Mouse (Mus musculus): ENCODE measurements at regions not wholly inside any gene's neighbourhood (a gene's known extent, or its start where the extent isn't known, plus 50 kb on each side); places are given as distances from the start of the nearest gene placed in this dataset.

GRCm38 (mm10) chr12:113277741-113278140, 92.0 kb downstream of the Tmem121 start:
- Histone ChIP-seq H3K9me3 (replicated peaks) (no peaks in the 10 kb centered on the region), H3K27me3 (replicated peaks) (no peaks in the 10 kb centered on the region), H3K27ac (ENCODE audit: poor library complexity, severe bottlenecking) (no peak overlapping the region), H3K36me3 (no peaks in the 10 kb centered on the region), H3K4me2 (no peak overlapping the region), H3K9ac (no peak overlapping the region), H3K4me3 (no peak overlapping the region), H3K4me1 (replicated peaks) (no peaks in the 10 kb centered on the region)
- no peak for ATAC-seq (ENCODE audit: insufficient number of reproducible peaks, low FRiP score)
- WGBS: 80% methylated on average over 5 of the region's 5 CpGs

- Histone ChIP-seq H3K27ac (ENCODE audit: poor library complexity, severe bottlenecking) (no peak overlapping the region), H3K9ac (no peak overlapping the region), H3K27me3 (replicated peaks) (no peaks in the 10 kb centered on the region), H3K36me3 (no peaks in the 10 kb centered on the region), H3K9me3 (replicated peaks) (no peaks in the 10 kb centered on the region), H3K4me3 (no peak overlapping the region), H3K4me2 (no peak overlapping the region), H3K4me1 (replicated peaks) (no peaks in the 10 kb centered on the region)
- ATAC-seq (ENCODE audit: insufficient number of reproducible peaks, low FRiP score): no peak
- WGBS: 13% methylated on average over 1 of the region's 1 CpGs
Measured at GRCm38 (mm10) chr12:113292029-113292809, 106.5 kb downstream of the Tmem121 start.

- H3K4me3 ChIP-seq: no peak overlapping the region
Measured at GRCm38 (mm10) chr12:113295924-113296323, 110.2 kb downstream of the Tmem121 start.

DNA sequence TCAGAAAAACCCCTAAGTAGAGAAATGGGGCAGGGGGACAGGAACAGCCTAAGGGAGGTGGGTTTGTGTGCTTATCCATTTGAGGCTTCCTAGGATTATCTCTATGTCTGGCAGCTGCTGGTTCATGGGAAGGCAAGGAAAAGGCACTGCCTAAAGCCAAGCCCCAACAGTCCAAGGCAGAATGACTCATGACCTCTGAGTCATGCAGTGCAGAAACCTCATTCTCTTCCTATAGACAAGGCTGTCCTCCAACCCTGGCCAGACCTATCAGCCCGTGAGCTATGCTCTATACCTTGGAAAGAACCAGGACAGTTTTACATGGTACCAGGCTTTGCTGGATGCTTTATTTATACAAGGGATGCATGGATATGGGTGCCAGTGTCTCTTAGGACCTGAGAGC, 120.2 kb downstream of the Tmem121 start:
- no peaks in the 10 kb centered on the region for H3K9me3 ChIP-seq (replicated peaks)
- no peak overlapping the region for H3K27ac ChIP-seq (ENCODE audit: poor library complexity, severe bottlenecking)
- ATAC-seq (ENCODE audit: insufficient number of reproducible peaks, low FRiP score): no peak
- H3K4me2 ChIP-seq: no peak overlapping the region
- H3K27me3 ChIP-seq (replicated peaks): no peaks in the 10 kb centered on the region
- no peaks in the 10 kb centered on the region for H3K4me1 ChIP-seq (replicated peaks)
- no peak overlapping the region for H3K9ac ChIP-seq
- 68% methylated on average over 1 of the region's 1 CpGs for WGBS
- no peak overlapping the region for H3K4me3 ChIP-seq
- no peaks in the 10 kb centered on the region for H3K36me3 ChIP-seq

More at GRCm38 (mm10) chr12:113295924-113296323, 110.2 kb downstream of the Tmem121 start:
- Histone ChIP-seq H3K36me3 (no peaks in the 10 kb centered on the region), H3K27me3 (replicated peaks) (no peaks in the 10 kb centered on the region), H3K4me1 (replicated peaks) (no peaks in the 10 kb centered on the region), H3K4me2 (no peak overlapping the region), H3K27ac (ENCODE audit: poor library complexity, severe bottlenecking) (no peak overlapping the region), H3K9me3 (replicated peaks) (no peaks in the 10 kb centered on the region), H3K9ac (no peak overlapping the region)
- no peak for ATAC-seq (ENCODE audit: insufficient number of reproducible peaks, low FRiP score)
- WGBS: 61% methylated on average over 2 of the region's 2 CpGs

GRCm38 (mm10) chr12:113313319-113313718, 127.6 kb downstream of the Tmem121 start:
- Histone ChIP-seq H3K4me2 (no peak overlapping the region), H3K4me3 (no peak overlapping the region), H3K4me1 (replicated peaks) (no peaks in the 10 kb centered on the region), H3K27me3 (replicated peaks) (no peaks in the 10 kb centered on the region), H3K36me3 (no peaks in the 10 kb centered on the region), H3K27ac (ENCODE audit: poor library complexity, severe bottlenecking) (no peak overlapping the region), H3K9me3 (replicated peaks) (no peaks in the 10 kb centered on the region), H3K9ac (no peak overlapping the region)
- no peak for ATAC-seq (ENCODE audit: insufficient number of reproducible peaks, low FRiP score)
- WGBS: 39% methylated on average over 3 of the region's 3 CpGs

DNA sequence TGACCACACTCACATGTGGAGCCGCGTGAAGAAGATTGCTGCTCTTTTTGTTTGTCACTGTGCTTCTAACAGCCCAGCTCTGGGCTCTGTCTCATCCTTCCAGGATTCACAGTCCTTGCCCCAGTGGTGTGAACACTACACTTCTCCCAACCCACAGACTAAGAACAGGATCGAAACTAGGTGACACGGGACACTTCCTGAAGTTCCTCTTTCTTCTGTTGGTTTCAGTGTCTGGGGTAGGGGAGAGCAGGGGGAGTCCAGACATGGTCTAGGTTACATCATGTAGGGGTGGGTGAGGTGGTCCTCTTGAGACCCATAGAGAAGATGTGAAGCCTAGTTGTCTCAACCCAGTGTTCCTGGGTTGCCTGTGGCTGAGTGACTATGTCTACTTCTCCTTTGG, 128.9 kb downstream of the Tmem121 start:
- Histone ChIP-seq H3K4me2 (no peak overlapping the region), H3K27me3 (replicated peaks) (no peaks in the 10 kb centered on the region), H3K36me3 (no peaks in the 10 kb centered on the region), H3K9me3 (replicated peaks) (no peaks in the 10 kb centered on the region), H3K4me1 (replicated peaks) (no peaks in the 10 kb centered on the region), H3K9ac (no peak overlapping the region), H3K27ac (ENCODE audit: poor library complexity, severe bottlenecking) (no peak overlapping the region), H3K4me3 (no peak overlapping the region)
- 87% methylated on average over 4 of the region's 4 CpGs for WGBS
- no peak for ATAC-seq (ENCODE audit: insufficient number of reproducible peaks, low FRiP score)

DNA sequence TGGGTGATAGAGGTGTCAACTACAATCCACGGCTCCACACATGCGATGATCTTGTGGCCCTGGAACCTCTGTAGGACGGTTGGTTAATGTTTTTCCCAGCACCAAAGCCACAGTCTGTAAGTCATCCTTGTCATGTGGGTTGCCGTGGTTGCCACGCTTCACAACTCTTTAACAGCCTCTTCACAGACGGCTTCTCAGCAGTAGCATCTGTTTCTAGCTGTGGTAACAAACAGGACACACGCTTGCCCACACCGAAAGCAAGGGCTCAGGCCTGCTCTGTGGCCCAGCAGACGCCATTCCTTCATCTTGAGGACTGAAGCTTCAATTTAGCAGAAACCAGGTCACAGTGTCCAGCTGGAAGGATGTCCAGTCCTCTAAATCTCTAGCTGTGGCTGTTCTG, 135.4 kb downstream of the Tmem121 start:
- Histone ChIP-seq H3K36me3 (no peaks in the 10 kb centered on the region), H3K9ac (no peak overlapping the region), H3K4me1 (replicated peaks) (no peaks in the 10 kb centered on the region), H3K4me3 (no peak overlapping the region), H3K9me3 (replicated peaks) (no peaks in the 10 kb centered on the region), H3K27ac (ENCODE audit: poor library complexity, severe bottlenecking) (no peak overlapping the region), H3K4me2 (no peak overlapping the region), H3K27me3 (replicated peaks) (no peaks in the 10 kb centered on the region)
- WGBS: 75% methylated on average over 9 of the region's 9 CpGs
- ATAC-seq (ENCODE audit: insufficient number of reproducible peaks, low FRiP score): no peak

GRCm38 (mm10) chr12:113322173-113322572, 136.4 kb downstream of the Tmem121 start:
- Histone ChIP-seq H3K27me3 (replicated peaks) (no peaks in the 10 kb centered on the region), H3K4me2 (no peak overlapping the region), H3K9me3 (replicated peaks) (no peaks in the 10 kb centered on the region), H3K4me3 (no peak overlapping the region), H3K27ac (ENCODE audit: poor library complexity, severe bottlenecking) (no peak overlapping the region), H3K4me1 (replicated peaks) (no peaks in the 10 kb centered on the region), H3K9ac (no peak overlapping the region), H3K36me3 (no peaks in the 10 kb centered on the region)
- WGBS: 86% methylated on average over 2 of the region's 2 CpGs
- ATAC-seq (ENCODE audit: insufficient number of reproducible peaks, low FRiP score): no peak

- no peak overlapping the region for H3K27ac ChIP-seq (ENCODE audit: poor library complexity, severe bottlenecking)
- H3K36me3 ChIP-seq: no peaks in the 10 kb centered on the region
- H3K4me1 ChIP-seq (replicated peaks): no peaks in the 10 kb centered on the region
- H3K9ac ChIP-seq: no peak overlapping the region
- ATAC-seq (ENCODE audit: insufficient number of reproducible peaks, low FRiP score): no peak
- no peaks in the 10 kb centered on the region for H3K9me3 ChIP-seq (replicated peaks)
- 79% methylated on average over 5 of the region's 5 CpGs for WGBS
- H3K4me2 ChIP-seq: no peak overlapping the region
- H3K4me3 ChIP-seq: no peak overlapping the region
- no peaks in the 10 kb centered on the region for H3K27me3 ChIP-seq (replicated peaks)
Measured at GRCm38 (mm10) chr12:113327851-113328250, 142.1 kb downstream of the Tmem121 start.

DNA sequence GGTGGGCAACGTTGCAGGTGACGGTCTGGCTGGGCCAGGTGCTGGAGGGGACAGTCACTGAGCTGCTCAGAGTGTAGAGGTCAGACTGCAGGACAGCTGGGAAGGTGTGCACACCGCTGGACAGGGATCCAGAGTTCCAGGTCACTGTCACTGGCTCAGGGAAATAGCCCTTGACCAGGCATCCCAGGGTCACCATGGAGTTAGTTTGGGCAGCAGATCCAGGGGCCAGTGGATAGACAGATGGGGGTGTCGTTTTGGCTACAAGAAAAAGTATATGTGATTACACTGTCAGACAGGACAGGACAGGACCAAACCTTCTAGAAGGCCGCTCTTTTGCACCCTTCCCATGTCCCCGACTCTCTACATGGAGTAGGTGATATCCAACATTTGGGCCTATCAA, 144.5 kb downstream of the Tmem121 start:
- Histone ChIP-seq H3K36me3 (no peaks in the 10 kb centered on the region), H3K9me3 (replicated peaks) (no peaks in the 10 kb centered on the region), H3K9ac (no peak overlapping the region), H3K4me2 (no peak overlapping the region), H3K4me1 (replicated peaks) (no peaks in the 10 kb centered on the region), H3K27me3 (replicated peaks) (no peaks in the 10 kb centered on the region), H3K4me3 (no peak overlapping the region), H3K27ac (ENCODE audit: poor library complexity, severe bottlenecking) (no peak overlapping the region)
- ATAC-seq (ENCODE audit: insufficient number of reproducible peaks, low FRiP score): no peak
- WGBS: 82% methylated on average over 6 of the region's 6 CpGs

- H3K4me1 ChIP-seq (replicated peaks): no peaks in the 10 kb centered on the region
- no peak overlapping the region for H3K4me2 ChIP-seq
- H3K9me3 ChIP-seq (replicated peaks): no peaks in the 10 kb centered on the region
- no peak overlapping the region for H3K9ac ChIP-seq
- H3K27ac ChIP-seq (ENCODE audit: poor library complexity, severe bottlenecking): no peak overlapping the region
- no peak overlapping the region for H3K4me3 ChIP-seq
- no peaks in the 10 kb centered on the region for H3K36me3 ChIP-seq
- H3K27me3 ChIP-seq (replicated peaks): no peaks in the 10 kb centered on the region
- ATAC-seq (ENCODE audit: insufficient number of reproducible peaks, low FRiP score): no peak
- 63% methylated on average over 3 of the region's 3 CpGs for WGBS
Measured at GRCm38 (mm10) chr12:113332226-113332625, 146.5 kb downstream of the Tmem121 start.

GRCm38 (mm10) chr12:113333399-113333798, 147.7 kb downstream of the Tmem121 start:
- Histone ChIP-seq H3K4me3 (no peak overlapping the region), H3K4me2 (no peak overlapping the region), H3K9ac (no peak overlapping the region), H3K36me3 (no peaks in the 10 kb centered on the region), H3K4me1 (replicated peaks) (no peaks in the 10 kb centered on the region), H3K27me3 (replicated peaks) (no peaks in the 10 kb centered on the region), H3K27ac (ENCODE audit: poor library complexity, severe bottlenecking) (no peak overlapping the region), H3K9me3 (replicated peaks) (no peaks in the 10 kb centered on the region)
- ATAC-seq (ENCODE audit: insufficient number of reproducible peaks, low FRiP score): no peak; the same call in 1 of the 2 replicates

Data from heart, embryonic 12.5 days (tissue).